Mouse (Mus musculus) adrenal gland, postnatal 14 days (tissue): ENCODE data around the gene Ltbp4. TPM values are rescaled to one million over a fixed set of nuclear protein-coding genes. Genes with fewer than 3 reads are reported as not detected.

Experiments
- DNase-seq: peaks from one replicate; pipeline ENCODE4 v3.0.0; 2021; ENCODE audit warnings: mixed read lengths
- total RNA-seq: library from RNA; stranded (reverse); gene quantifications from 2 replicates; pipeline ENCODE4 v1.2.3, GENCODE M21; 2021

Ltbp4 gene
- total RNA-seq, 1 experiment from 2014 or later = 126 TPM

GRCm38 (mm10) chr7:27298033-27298610 is 39.4 kb downstream of the Ltbp4 start:
- no peak for DNase-seq

- DNase-seq = no peak
These were observed 41.0 kb downstream of the Ltbp4 start for GRCm38 (mm10) chr7:27296518-27296917.

- no peak for DNase-seq
These were observed 41.5 kb downstream of the Ltbp4 start for GRCm38 (mm10) chr7:27295956-27296355.

GRCm38 (mm10) chr7:27291795-27292466 is 45.6 kb downstream of the Ltbp4 start:
- DNase-seq = peak; percentile 47

- DNase-seq = no peak
These were observed 46.9 kb downstream of the Ltbp4 start for GRCm38 (mm10) chr7:27290555-27290954.

- no peak for DNase-seq
These were observed 48.8 kb downstream of the Ltbp4 start for GRCm38 (mm10) chr7:27288732-27289131.

- DNase-seq = peak; percentile 79
These were observed 51.8 kb downstream of the Ltbp4 start for GRCm38 (mm10) chr7:27285698-27286066.

- DNase-seq = peak; percentile 60
These were observed 52.4 kb downstream of the Ltbp4 start for GRCm38 (mm10) chr7:27284865-27285697.

GRCm38 (mm10) chr7:27282225-27282624 is 55.3 kb downstream of the Ltbp4 start:
- DNase-seq = no peak

GRCm38 (mm10) chr7:27281717-27282116 is 55.8 kb downstream of the Ltbp4 start:
- no peak for DNase-seq

- no peak for DNase-seq
These were observed 60.3 kb downstream of the Ltbp4 start for GRCm38 (mm10) chr7:27277191-27277590.

GRCm38 (mm10) chr7:27276021-27276420 is 61.5 kb downstream of the Ltbp4 start:
- DNase-seq = no peak

GRCm38 (mm10) chr7:27274916-27275315 is 62.6 kb downstream of the Ltbp4 start:
- DNase-seq = no peak

- peak; percentile 57 for DNase-seq
These were observed 63.6 kb downstream of the Ltbp4 start for GRCm38 (mm10) chr7:27273739-27274351.

GRCm38 (mm10) chr7:27271423-27271822 is 66.1 kb downstream of the Ltbp4 start:
- DNase-seq = no peak

GRCm38 (mm10) chr7:27266515-27267128 is 70.9 kb downstream of the Ltbp4 start:
- no peak for DNase-seq

GRCm38 (mm10) chr7:27264761-27265160 is 72.7 kb downstream of the Ltbp4 start:
- DNase-seq = no peak

GRCm38 (mm10) chr7:27261888-27262287 is 75.6 kb downstream of the Ltbp4 start:
- no peak for DNase-seq

GRCm38 (mm10) chr7:27260856-27261255 is 76.6 kb downstream of the Ltbp4 start:
- no peak for DNase-seq

GRCm38 (mm10) chr7:27259771-27260170 is 77.7 kb downstream of the Ltbp4 start:
- no peak for DNase-seq

- DNase-seq = peak; percentile 25
These were observed 78.2 kb downstream of the Ltbp4 start for GRCm38 (mm10) chr7:27259271-27259721.

- peak; percentile 97 for DNase-seq
These were observed 79.1 kb downstream of the Ltbp4 start, which contains the start of gene Numbl for GRCm38 (mm10) chr7:27258205-27258899. Gene Numbl, plus strand, starts transcription at chr7:27258433.
